Mouse (Mus musculus) CD4-positive, CD25-positive, alpha-beta regulatory T cell (primary cell): ENCODE measurements around the gene Olfr709-ps1. TPM values are rescaled to one million over a fixed set of nuclear protein-coding genes. Genes with fewer than 3 reads are reported as not detected.

ENCODE experiments used
- polyA plus RNA-seq: library from polyadenylated mRNA; unstranded; fragments of 100-300 nt; shearing (Covaris generic); gene quantifications from one replicate; pipeline ENCODE4 v1.2.1, GENCODE M21; 2017

The Olfr709-ps1 gene
- not detected for polyA plus RNA-seq

DNA sequence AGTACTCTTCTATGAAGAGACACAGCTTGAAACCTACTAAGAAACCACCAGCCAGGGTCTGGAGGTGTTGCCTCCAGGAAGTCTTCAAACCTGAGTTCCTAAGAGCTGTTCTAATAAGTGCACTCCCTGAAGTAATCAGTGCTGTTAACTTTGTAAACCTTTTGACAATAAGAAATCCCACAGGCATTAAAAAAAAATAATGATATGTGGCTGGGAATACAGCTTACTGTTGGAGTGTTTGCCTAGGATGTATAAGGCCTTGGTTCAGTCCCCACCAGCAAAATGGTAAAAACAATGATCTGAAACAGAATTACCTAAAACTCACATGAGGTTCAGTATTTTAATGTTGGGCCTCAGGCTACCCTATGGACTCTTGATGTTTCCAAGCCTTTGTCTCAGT lies at the start of gene Olfr709-ps1:
Gene Olfr709-ps1, minus strand, starts transcription at position 101 of the 400 bp plus-strand sequence.

GRCm38 (mm10) chr7:106975353-106975752 lies 43.3 kb upstream of the Olfr709-ps1 start, which contains the start of gene Olfr711:
Gene Olfr711, minus strand, starts transcription at chr7:106975453.

DNA sequence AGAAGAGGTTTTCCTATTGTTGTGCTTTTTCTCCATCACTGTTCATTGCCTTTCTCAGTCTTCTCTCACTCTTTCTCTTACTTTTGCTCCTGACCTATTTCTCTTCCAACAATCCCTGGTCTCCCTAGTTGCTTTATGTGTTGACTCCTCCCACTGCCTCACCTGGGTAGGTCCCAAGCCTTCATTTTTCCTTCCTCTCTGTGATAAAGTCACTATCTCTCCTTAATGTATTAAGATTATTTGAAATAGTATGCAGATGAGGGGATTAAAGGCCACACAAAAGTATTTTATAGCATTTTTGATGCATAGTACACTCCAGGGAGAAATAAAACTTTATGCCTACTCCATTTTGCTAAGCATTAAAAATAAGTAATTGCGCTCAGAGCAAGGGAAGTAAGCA lies 31.8 kb upstream of the Olfr709-ps1 start, which contains the start of gene Olfr6:
Gene Olfr6, minus strand, starts transcription at position 101 of the 400 bp plus-strand sequence.

GRCm38 (mm10) chr7:106948212-106948611 lies 16.2 kb upstream of the Olfr709-ps1 start, which contains the start of gene Olfr710:
Gene Olfr710, minus strand, starts transcription at chr7:106948312.

DNA sequence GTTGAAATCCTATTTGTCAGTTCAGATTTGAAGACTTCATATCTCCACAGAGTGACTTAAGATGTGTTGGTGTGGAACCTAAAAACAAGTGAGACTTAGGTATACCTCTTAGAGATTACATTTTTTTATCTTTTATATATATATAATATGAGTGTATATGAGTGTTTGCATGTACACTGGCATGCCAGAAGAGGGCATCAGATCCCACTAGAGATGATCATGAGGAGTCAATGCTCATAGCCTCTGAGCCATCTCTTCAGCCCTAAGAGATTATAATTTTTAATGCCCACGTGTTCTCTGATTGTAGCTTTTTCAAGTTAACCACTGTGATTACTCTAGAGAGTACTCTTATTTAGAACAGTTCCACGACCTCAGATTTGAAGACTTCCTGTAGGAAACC lies 24.3 kb downstream of the Olfr709-ps1 start, which contains the start of gene Olfr1532-ps1:
Gene Olfr1532-ps1, plus strand, starts transcription at position 326 of the 400 bp plus-strand sequence.

GRCm38 (mm10) chr7:106901141-106901540 lies 30.9 kb downstream of the Olfr709-ps1 start, which contains the start of gene Olfr707:
Gene Olfr707, minus strand, starts transcription at chr7:106901241.

DNA sequence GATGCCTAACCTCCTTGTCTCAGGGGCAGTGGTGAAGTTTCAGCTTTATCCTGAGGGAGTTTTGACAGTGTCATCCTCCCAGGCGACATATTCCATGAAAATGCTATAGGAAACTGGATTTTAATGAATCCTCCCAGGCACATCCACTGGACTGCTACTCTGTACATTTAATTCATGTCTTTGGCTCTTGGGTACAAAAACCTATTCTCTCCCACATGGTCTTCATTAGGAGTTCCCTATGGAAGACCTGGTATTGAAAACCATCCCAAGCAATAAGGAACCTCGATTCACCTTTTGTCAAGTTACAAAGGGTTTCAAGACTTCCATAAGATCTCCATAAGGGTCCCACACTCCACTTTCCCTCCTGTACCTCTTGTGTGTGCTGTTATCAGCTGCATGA lies 44.0 kb downstream of the Olfr709-ps1 start, which contains the start of gene Olfr706:
Gene Olfr706, minus strand, starts transcription at position 101 of the 400 bp plus-strand sequence.

DNA sequence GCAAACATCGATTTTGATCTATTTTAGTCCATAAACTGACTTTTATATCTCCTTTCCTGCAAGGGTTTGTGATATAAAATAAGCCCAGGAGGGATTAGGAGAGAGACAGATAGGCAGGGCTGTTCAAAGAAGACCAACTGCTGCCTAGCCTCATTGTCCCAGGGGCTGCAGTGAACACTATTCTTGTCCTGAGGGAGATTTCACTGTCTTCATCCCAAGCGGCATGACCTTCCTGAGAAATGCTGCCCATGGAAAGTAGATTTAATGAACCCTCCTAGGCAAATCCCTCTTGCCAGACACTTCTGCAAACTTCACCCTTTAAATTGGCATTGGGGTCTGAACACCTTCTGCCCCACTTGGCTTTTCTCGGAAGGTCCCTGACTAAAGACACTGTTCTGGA lies 55.2 kb downstream of the Olfr709-ps1 start, which contains the start of gene Olfr705:
Gene Olfr705, minus strand, starts transcription at position 101 of the 400 bp plus-strand sequence.

Other genes with a start within 250 kb of the Olfr709-ps1 start
- 0.04 TPM for gene Olfr694, start 240.4 kb downstream of the Olfr709-ps1 start, polyA plus RNA-seq
- not detected for gene Olfr695, start 215.8 kb downstream of the Olfr709-ps1 start, polyA plus RNA-seq
- not detected for gene Olfr697, start 189.8 kb downstream of the Olfr709-ps1 start, polyA plus RNA-seq
- gene Olfr698, start 176.8 kb downstream of the Olfr709-ps1 start, polyA plus RNA-seq, result not detected
- gene Olfr699, start 139.0 kb downstream of the Olfr709-ps1 start, polyA plus RNA-seq, result not detected
- not detected for gene Olfr700, start 123.4 kb downstream of the Olfr709-ps1 start, polyA plus RNA-seq
- not detected for gene Olfr701, start 118.1 kb downstream of the Olfr709-ps1 start, polyA plus RNA-seq
- not detected for gene Olfr702, start 98.3 kb downstream of the Olfr709-ps1 start, polyA plus RNA-seq
- not detected for gene Olfr703, start 88.9 kb downstream of the Olfr709-ps1 start, polyA plus RNA-seq
- gene Olfr704, start 69.0 kb downstream of the Olfr709-ps1 start, polyA plus RNA-seq, result not detected
- gene Olfr705, start 55.3 kb downstream of the Olfr709-ps1 start, polyA plus RNA-seq, result not detected
- not detected for gene Olfr706, start 44.1 kb downstream of the Olfr709-ps1 start, polyA plus RNA-seq
- gene Olfr707, start 31.0 kb downstream of the Olfr709-ps1 start, polyA plus RNA-seq, result not detected
- not detected for gene Olfr1532-ps1, start 24.2 kb downstream of the Olfr709-ps1 start, polyA plus RNA-seq
- gene Olfr710, start 16.1 kb upstream of the Olfr709-ps1 start, polyA plus RNA-seq, result not detected
- gene Olfr6, start 31.7 kb upstream of the Olfr709-ps1 start, polyA plus RNA-seq, result 0.19 TPM
- not detected for gene Olfr711, start 43.2 kb upstream of the Olfr709-ps1 start, polyA plus RNA-seq
- gene Olfr2, start 73.9 kb upstream of the Olfr709-ps1 start, polyA plus RNA-seq, result not detected
- gene Olfr713, start 99.0 kb upstream of the Olfr709-ps1 start, polyA plus RNA-seq, result not detected
- gene Olfr714, start 138.8 kb upstream of the Olfr709-ps1 start, polyA plus RNA-seq, result not detected
- gene Olfr17, start 161.0 kb upstream of the Olfr709-ps1 start, polyA plus RNA-seq, result not detected
- gene Olfr715b, start 178.2 kb upstream of the Olfr709-ps1 start, polyA plus RNA-seq, result not detected
- 0.05 TPM for gene Olfr715, start 198.9 kb upstream of the Olfr709-ps1 start, polyA plus RNA-seq
- 0.07 TPM for gene Olfr716, start 206.1 kb upstream of the Olfr709-ps1 start, polyA plus RNA-seq
- not detected for gene Nlrp14, start 234.8 kb upstream of the Olfr709-ps1 start, polyA plus RNA-seq